Mouse (Mus musculus): Measurements from ENCODE around the gene Arhgap9. TPM values are rescaled to one million over a fixed set of nuclear protein-coding genes. Genes with fewer than 3 reads are reported as not detected.

Gene Arhgap9
- total RNA-seq, 4 experiments from 2014 or later = 2.2 to 5.0 (median 3.6) TPM

- DNase-seq = no peak
These were observed 27.2 kb downstream of the Arhgap9 start for GRCm38 (mm10) chr10:127348957-127349356.

- no peak for DNase-seq
These were observed 28.0 kb downstream of the Arhgap9 start for GRCm38 (mm10) chr10:127349810-127350209.

DNA sequence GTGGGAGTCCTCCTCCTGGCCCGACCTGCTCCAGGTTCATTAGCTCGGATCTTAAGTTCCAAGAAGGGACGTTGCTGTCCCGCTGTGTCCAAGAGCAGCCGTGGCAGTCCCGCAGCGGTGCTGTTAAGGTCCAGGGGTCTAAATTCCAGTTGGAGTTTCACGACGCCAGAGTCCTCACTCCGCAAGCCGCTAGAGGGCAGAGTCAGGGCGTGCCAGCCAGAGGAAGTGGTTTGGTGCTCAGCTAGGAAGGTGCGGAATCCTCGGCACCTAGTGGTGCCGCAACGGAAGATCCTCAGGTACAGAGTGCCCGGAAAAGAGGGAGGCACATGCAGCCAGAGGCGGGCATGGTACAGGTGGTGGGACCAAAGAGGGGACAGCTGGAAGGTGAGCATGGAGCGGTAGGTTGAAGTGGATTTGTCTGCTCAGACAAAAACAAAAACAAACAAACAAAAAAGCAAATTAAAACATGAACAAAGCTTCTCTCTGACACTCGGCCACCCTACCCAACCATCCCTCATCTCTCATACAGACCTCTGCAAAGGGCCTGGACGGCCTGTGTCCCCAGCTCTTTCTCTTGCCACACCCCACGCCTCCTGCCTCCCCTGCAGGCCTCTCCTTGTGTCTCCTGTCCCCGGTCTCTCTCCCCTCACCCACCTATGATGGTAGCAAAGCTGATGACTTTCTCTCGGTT is 29.0 kb downstream of the Arhgap9 start:
- DNase-seq = no peak

DNA sequence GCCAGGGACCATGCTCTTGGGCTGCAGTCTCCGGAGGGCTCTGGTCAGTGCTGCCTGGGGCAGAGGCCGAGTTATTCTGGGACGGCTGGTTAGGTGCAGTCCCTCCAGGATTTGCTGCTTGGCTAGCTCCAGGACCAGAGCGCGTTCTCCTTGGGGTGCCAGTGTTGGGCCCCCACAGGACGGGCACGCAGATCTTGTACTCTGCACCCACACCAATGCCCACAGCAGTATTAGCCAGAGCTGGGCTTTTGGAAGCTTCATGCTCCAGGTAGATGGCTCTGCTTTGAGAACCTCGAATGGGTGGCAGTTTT is 29.5 kb downstream of the Arhgap9 start:
- DNase-seq = no peak

GRCm38 (mm10) chr10:127351719-127352118 is 30.0 kb downstream of the Arhgap9 start:
- no peak for DNase-seq

- no peak for DNase-seq
These were observed 30.4 kb downstream of the Arhgap9 start for GRCm38 (mm10) chr10:127352187-127352586.

- no peak for DNase-seq
These were observed 31.0 kb downstream of the Arhgap9 start for GRCm38 (mm10) chr10:127352766-127353165.

- DNase-seq = no peak
These were observed 32.4 kb downstream of the Arhgap9 start, which contains the start of gene Inhbe for GRCm38 (mm10) chr10:127353909-127354895. Gene Inhbe, minus strand, starts transcription at chr10:127354411.

- DNase-seq = no peak
These were observed 33.6 kb downstream of the Arhgap9 start for GRCm38 (mm10) chr10:127355336-127355735.

- no peak for DNase-seq
These were observed 39.0 kb downstream of the Arhgap9 start for GRCm38 (mm10) chr10:127360714-127361113.

- DNase-seq = no peak
These were observed 45.4 kb downstream of the Arhgap9 start for GRCm38 (mm10) chr10:127367116-127367515.

GRCm38 (mm10) chr10:127368273-127368672 is 46.5 kb downstream of the Arhgap9 start:
- no peak for DNase-seq

DNA sequence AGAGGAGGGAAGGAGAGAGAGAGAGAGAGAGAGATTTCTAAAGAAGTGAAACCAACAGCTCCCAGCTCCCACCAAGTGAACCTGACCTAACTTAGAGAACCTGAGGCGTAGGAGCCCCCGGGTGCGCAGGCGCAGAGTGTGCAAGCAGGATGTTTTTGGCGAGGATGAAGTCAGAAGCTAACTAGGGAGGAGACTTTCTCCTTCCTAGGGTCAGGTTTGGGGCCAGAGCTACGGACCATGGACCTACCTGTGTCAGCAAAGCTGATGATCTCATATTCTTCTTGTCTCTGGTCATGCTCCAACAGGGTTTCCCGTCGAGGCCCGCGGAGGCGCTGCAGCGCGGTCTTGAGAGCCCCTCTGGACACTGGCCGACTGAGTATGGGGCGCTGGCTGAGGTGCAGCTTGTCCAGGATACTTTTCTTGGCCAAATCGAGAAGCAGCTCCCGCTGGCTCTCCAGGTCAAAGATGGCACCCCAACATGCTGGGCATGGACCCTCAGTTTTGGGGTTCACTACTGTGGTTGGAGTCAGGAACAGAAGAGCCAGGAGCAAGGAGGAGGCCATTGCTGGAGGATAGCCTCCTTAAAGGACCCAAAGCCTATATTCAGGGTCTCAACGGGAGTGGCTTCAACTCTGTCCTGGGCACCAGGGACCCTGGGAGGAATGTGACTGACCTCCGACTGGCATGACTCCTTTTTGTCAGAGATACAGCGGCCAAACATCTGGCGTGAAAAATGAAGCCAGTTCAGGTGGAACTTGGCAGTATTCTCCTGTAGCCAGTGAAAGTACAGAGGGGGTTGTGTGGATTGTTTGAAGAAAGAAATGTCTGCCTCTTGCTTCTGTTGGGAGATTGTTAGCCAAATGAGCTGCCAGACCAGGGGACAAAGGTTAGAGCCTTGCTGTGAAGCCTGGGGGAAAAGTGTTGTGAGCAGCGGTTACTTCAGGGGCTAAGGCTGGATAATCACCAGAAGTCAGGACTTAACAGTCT is 48.4 kb downstream of the Arhgap9 start, which contains the start of gene Inhbc:
Inhbc (minus strand) TSS at position 598 of the 987 bp plus-strand sequence.
- DNase-seq = no peak

DNA sequence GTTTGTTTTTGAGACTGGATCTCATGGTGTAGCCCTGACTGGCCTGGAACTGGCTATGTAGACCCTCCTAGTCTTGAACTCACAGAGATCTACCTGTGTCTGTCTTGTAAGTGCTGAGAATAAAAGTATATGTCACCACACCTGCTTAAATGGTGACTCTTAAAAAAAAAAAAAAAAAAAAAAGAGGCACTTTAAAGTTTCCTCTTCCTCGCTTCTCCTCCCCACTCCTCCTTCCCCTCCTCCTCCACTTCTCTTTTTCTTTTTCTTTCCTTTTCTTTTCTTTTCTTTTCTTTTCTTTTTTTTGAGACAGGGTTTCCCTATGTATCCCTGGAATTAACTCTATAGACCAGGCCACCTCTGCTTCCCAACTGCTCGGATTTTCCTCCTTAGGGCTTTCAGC is 49.3 kb downstream of the Arhgap9 start:
- no peak for DNase-seq

GRCm38 (mm10) chr10:127377700-127378099 is 55.9 kb downstream of the Arhgap9 start:
- DNase-seq = no peak

Other genes with a start within 250 kb of the Arhgap9 start
- gene Agap2, start 246.7 kb upstream of the Arhgap9 start, total RNA-seq (2022) = 1 to 10 TPM; 3.0 to 7.5 (median 5.5) TPM
- 100 to 1,000 TPM; 139 to 153 (median 150) TPM for gene Os9, start 200.8 kb upstream of the Arhgap9 start, total RNA-seq (2022)
- gene B4galnt1, start 156.7 kb upstream of the Arhgap9 start, total RNA-seq (2022) = 10 to 100 TPM in 2 of 4 experiments, 1 to 10 TPM in 2; 8.8 to 13.4 (median 11.1) TPM
- 1 to 10 TPM in 1 of 4 experiments, under 1 TPM in 3; 0.21 to 2.3 (median 0.48) TPM for gene Slc26a10, start 141.3 kb upstream of the Arhgap9 start, total RNA-seq (2022)
- 10 to 100 TPM; 24.8 to 52.1 (median 37.9) TPM for gene Arhgef25, start 131.9 kb upstream of the Arhgap9 start, total RNA-seq (2022)
- 100 to 1,000 TPM in 2 of 4 experiments, 10 to 100 TPM in 2; 61.1 to 158 (median 116) TPM for gene Dtx3, start 126.2 kb upstream of the Arhgap9 start, total RNA-seq (2022)
- gene Pip4k2c, start 110.4 kb upstream of the Arhgap9 start, total RNA-seq (2022) = 10 to 100 TPM; 53.2 to 59.6 (median 57.1) TPM
- 10 to 100 TPM in 3 of 4 experiments, 1 to 10 TPM in 1; 6.8 to 18.6 (median 14.5) TPM for gene Kif5a, start 58.6 kb upstream of the Arhgap9 start, total RNA-seq (2022)
- gene Dctn2, start 55.6 kb upstream of the Arhgap9 start, total RNA-seq (2022) = 100 to 1,000 TPM; 175 to 202 (median 198) TPM
- gene Mbd6, start 32.9 kb upstream of the Arhgap9 start, total RNA-seq (2022) = 10 to 100 TPM; 43.1 to 84.1 (median 62.3) TPM
- 100 to 1,000 TPM in 1 of 4 experiments, 10 to 100 TPM in 3; 79.7 to 107 (median 92.0) TPM for gene Mars, start 10.2 kb upstream of the Arhgap9 start, total RNA-seq (2022)
- gene Gli1, start 20.0 kb downstream of the Arhgap9 start, total RNA-seq (2022) = 1 to 10 TPM; 4.4 to 6.4 (median 5.2) TPM
- gene Inhbe, start 32.4 kb downstream of the Arhgap9 start, total RNA-seq (2022) = under 1 TPM in 1 of 4 experiments, not detected in 3; 0.11 TPM
- gene Inhbc, start 48.5 kb downstream of the Arhgap9 start, total RNA-seq (2022) = not detected
- 100 to 1,000 TPM; 116 to 158 (median 131) TPM for gene R3hdm2, start 58.4 kb downstream of the Arhgap9 start, total RNA-seq (2022)
- 1 to 10 TPM in 3 of 4 experiments, under 1 TPM in 1; 0.87 to 4.6 (median 3.7) TPM for gene Stac3, start 179.7 kb downstream of the Arhgap9 start, total RNA-seq (2022)
- 10 to 100 TPM; 42.4 to 64.4 (median 50.7) TPM for gene Ndufa4l2, start 193.0 kb downstream of the Arhgap9 start, total RNA-seq (2022)
- gene Shmt2, start 200.5 kb downstream of the Arhgap9 start, total RNA-seq (2022) = 10 to 100 TPM; 45.3 to 56.0 (median 49.8) TPM
- gene Nxph4, start 212.6 kb downstream of the Arhgap9 start, total RNA-seq (2022) = 10 to 100 TPM in 3 of 4 experiments, 1 to 10 TPM in 1; 8.3 to 16.8 (median 13.2) TPM

Measured in adrenal gland, adult 8-10 months (tissue).